Mouse (Mus musculus): ENCODE measurements at regions not wholly inside any gene's neighbourhood (a gene's known extent, or its start where the extent isn't known, plus 50 kb on each side); places are given as distances from the start of the nearest gene placed in this dataset.

DNA sequence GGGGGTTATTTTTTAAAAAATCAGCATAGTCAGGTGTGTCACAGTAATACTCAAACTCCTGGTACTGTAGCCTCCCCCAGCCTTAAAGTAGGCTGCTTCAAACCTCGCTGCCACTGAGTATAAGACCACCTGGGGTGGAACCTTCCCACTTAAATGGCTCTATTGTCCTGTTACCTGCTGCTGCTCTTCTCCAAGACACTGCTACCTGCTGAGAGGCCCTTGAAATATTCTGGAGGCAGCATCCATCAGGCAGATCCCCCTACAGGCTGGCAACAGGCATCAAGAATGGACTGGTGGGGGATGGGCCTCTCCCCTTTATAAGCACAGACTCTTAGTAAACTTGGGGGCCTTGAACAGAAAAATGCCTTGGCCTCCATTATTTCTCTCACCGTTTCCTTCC is 129.8 kb upstream of the Tmem229a start:
- TF ChIP-seq CTCF (IDR thresholded peaks at IDR 0.05) (no peak), EP300 (IDR thresholded peaks at IDR 0.05) (no peak)
